Mouse (Mus musculus) cerebellum, adult 8-10 months (tissue): ENCODE results near the gene Vwa1.
"Not testable (repeated sequence)": the region's sequence is repeated elsewhere in the genome, so short reads cannot be mapped to it uniquely, and the experiment has no call there.

ENCODE experiments used
- DNase-seq: peaks from one replicate; pipeline ENCODE4 v3.0.0; 2022

Vwa1 gene

GRCm38 (mm10) chr4:155774280-155774754, at the start of gene Vwa1:
Gene Vwa1 (minus strand): TSS chr4:155774698.
- peak; percentile 88 for DNase-seq

GRCm38 (mm10) chr4:155823443-155823842, 48.9 kb upstream of the Vwa1 start:
- no peak for DNase-seq

GRCm38 (mm10) chr4:155821025-155821424, 46.5 kb upstream of the Vwa1 start:
- no peak for DNase-seq

DNA sequence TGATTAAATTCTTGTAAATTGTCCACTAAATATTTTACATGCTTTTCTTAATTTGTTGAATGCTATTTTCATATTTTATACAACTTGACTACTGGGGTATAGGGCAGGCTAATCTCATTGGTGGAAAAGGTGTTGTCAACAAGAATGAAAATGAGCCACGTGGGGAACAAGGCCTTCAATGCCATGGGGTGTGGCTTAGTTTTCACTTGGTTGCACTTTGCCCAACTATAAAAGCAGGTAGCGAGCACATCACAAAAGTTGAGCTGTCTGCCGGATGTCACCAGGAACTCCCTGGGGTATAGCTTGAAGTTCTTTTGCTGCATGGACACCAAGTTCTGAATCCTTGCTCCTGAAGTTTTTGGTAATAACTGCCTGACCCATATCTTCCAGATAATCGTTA, 43.0 kb upstream of the Vwa1 start:
- DNase-seq = no peak

DNA sequence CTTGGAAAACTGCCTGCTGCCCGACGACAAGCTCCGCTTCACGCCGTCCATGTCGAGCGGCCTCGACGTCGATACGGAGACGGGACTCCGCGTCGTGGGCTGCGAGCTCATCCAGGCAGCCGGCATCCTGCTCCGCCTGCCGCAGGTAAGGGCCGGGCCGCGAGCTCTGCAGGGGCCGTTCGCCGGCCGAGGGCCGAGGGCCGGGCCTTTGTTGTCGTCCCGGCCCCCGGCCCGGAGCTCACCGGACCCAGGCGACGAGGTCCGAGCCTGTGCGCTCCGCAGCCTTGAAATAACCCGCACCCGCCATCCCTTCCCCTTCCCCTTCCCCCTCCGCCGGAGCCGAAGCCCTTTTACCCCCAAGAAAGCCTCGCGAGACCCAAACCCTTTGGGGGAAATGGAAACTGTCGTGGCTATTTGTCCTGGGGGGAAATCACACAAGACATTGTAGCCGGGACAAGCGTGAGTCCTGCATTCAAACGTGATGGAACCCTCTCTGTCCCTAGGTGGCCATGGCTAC, 38.2 kb upstream of the Vwa1 start:
- DNase-seq = no peak

DNA sequence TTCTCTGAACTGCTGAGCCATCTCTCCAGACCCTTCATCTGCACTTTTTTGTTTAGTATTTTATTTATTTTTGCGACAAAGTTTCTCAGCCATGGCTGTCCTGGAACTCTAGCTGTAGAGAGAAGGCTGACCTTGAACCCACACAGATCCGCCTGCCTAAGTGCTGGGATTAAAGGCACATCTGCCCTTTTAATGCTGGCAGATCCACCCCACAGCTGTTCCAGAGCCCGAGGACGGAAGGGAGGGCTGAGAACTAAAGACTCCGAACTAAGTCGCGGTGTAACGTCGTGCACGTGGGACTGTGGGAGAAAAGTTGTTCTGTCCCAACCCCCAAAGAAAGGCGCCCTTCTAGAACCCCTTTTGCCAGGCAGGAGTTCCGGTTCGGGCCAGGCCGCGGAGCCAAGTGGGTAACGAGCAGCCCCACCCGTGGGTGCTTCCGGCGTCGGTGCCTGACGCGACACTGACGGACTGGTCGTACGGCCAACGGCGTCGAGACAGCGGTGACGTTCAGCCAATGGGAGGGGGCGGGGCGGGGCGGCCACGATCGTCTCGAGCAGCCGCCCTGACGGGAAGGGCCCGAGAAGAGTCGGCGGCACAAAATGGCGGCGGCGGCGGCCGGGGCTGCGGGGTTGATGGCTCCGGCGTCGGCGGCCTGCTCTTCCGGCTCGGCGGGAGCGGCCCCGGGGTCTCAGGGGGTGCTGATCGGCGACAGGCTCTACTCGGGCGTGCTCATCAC, 37.6 kb upstream of the Vwa1 start, which contains the start of gene Ccnl2:
Ccnl2 (plus strand) TSS at position 561 of the 736 bp plus-strand sequence.
- peak; percentile 85 for DNase-seq

GRCm38 (mm10) chr4:155807841-155808240, 33.3 kb upstream of the Vwa1 start:
- DNase-seq = no peak

DNA sequence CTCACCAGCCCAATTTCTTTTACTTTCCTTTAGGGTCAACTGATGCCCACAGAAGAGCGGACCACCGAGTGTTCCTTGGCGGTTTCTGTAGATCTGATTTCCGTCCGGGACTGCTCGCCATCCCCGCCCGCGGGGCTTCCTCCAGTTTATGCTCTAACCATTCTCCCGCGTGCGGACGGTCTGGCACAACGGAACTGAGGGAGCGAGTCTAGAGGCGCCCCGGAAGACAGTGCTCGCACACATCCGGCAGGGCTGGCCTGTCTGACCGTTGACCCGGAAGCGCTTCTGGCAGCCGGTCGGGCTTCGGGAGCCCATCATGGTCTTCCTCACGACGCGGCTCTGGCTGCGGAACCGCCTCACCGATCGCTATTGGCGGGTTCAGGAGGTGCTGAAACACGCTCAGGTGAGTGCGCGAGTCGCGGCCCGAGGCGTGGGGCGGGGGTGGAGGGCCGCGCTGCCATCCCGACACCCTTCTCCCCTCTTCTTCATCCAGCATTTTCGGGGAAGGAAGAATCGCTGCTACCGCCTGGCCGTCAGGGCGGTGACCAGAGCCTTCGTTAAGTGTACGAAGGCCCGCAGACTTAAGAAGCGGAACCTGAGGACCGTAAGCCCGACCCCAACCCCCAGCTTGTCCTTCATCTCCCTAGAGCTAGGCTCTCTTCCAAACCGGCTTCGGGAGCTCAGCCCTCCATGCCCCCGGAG, 29.0 kb upstream of the Vwa1 start:
- peak; percentile 97 for DNase-seq

GRCm38 (mm10) chr4:155802741-155803339, 28.3 kb upstream of the Vwa1 start, which contains the start of gene Mrpl20:
Gene Mrpl20 (plus strand): TSS chr4:155802878.
- no peak for DNase-seq

DNA sequence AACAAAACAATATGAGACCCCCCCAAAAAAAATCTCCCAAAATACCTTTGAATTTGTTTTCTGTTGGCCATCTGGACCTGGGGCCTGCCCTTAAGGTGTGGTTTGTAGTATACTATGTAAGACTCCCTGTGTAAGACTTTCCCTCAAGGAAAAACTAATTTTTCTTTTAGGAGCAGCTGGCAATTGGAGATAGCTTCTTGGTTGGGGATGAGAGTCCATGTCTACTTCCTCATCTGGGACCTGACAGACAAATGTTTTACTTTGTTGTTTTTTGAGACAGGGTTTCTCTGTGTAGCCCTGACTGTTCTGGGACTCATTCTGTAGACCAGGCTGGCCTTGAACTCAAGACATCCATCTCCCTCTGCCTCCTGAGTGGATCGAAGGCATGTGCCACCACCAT, 27.6 kb upstream of the Vwa1 start:
- no peak for DNase-seq

- DNase-seq = no peak
These were observed 19.2 kb upstream of the Vwa1 start for GRCm38 (mm10) chr4:155793730-155794129.

DNA sequence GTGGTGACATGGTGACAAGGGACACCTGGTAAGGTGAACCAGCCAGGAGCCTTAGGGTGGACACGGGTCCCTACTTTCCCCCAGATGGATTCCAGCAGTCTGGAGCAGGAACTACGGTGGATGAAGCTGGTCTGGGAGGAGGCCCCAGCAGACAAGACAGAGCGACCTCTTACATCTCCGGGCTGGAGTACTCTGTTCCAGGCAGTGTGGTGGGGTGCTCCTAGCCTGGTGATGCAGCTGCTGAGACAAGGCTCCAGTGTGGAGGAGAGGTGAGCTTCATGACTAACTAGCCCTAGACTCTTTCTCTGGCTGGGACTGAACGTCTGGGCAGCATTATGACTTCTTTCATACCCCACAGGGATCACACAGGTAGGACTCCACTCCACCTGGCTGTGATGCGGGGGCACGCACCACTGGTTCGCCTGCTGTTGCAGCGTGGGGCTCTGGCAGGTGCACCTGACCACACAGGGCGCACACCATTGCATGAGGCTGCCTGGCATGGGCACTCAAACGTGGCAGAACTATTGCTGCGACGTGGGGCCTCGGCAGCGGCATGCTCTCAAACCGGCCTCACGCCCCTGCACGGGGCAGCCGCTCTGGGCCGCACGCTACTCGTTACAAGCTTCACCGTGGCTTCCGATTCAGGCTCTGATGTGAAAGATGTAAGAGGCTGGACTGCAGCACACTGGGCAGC, 16.9 kb upstream of the Vwa1 start:
- DNase-seq = no peak

GRCm38 (mm10) chr4:155790650-155791161, 16.2 kb upstream of the Vwa1 start:
- DNase-seq = no peak

- no peak for DNase-seq
These were observed 15.6 kb upstream of the Vwa1 start, which contains the start of gene Ankrd65 for GRCm38 (mm10) chr4:155790021-155790489. Gene Ankrd65 (plus strand): TSS chr4:155790439.

GRCm38 (mm10) chr4:155788833-155789232, 14.3 kb upstream of the Vwa1 start:
- not testable (repeated sequence) for DNase-seq

DNA sequence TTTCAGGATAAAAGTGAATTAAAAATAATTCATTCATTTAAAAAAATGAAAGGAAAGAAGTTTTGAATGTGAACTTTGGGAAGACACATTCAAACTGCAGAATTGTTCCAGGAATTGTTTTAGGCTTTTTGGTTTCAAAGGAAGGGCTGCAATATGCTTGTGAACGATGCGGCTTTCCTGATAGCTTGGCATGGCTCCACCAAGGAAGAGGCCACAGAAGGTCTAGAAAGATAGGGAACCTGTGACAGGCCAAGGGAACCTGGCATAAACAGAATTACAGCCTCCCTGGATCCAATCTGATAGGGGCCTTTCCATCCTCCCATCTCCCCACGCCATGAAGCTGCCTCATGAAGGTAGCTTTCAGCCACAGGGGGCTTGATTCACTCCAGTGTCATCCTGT, 13.8 kb upstream of the Vwa1 start:
- no peak for DNase-seq

DNA sequence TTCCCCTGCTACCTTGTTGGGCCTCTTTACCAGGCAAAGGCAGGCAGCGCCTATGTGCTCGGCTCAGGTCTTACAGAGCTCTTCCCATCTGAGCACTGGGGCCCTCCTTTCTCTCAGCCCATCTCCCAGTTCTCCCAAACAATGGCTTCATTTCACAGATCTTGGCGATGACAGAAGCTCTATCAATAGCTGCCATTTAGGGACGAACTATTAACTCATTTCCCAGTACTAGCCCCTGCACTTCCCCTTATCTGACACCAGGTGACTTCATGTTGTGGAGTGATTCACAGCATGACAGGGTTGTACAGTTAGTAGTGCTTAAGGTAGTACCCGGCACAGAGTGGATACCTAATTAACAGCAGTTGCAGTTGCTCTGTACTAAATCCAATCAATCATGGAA, 11.3 kb upstream of the Vwa1 start, which contains the start of gene Tmem88b:
Tmem88b (minus strand) TSS at position 56 of the 400 bp plus-strand sequence.
- DNase-seq = no peak

DNA sequence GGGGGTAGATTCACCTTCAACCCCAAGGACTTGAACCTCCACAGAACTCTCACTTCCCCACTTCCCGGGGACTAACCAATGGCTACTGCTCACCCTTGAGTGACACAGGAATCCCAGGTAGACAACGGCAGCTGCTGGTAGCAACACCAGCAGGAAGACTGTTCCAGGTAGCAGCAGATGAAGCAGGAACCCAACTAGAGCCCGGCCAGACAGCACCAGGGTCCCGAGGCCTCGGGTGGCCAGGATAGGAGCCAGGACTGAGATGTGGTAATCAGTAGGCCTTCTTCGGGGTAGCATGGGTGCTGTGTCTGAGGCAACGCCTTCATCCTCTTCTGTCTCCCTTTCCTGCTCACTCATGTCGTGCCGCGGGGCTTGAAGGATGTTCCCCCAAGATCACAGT, 10.7 kb upstream of the Vwa1 start:
- DNase-seq = no peak

DNA sequence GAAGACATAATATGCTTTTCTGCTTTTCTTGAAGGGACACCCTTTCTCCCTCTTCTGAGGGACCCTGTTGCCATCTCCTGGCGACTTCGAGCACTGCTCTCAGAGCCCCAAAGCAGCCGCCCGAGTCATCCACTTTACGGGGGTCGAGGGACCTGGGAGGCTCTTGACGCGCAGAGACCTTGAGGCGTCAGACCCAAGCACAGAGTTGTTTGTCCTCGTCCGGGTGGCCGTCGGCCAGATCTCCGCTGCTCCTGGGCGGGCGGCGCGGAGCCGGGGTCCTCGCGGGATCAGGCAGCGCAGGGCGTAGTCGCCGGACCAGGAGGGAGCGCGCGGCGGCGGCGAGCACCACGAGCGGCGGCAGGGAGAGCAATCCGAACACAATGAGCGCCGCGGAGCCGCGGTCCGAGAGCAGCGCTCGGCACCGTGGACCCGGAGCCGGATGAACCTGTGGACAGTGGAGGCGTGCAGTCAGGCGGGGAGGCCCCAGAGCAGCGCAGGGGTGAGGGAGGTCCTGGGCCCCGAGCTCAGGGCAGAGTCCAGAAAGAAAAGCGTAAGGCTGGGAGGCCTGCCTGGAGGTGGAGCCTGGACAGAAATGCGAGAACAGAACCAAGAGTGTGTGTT, 9.7 kb upstream of the Vwa1 start:
- peak; percentile 79 for DNase-seq

DNA sequence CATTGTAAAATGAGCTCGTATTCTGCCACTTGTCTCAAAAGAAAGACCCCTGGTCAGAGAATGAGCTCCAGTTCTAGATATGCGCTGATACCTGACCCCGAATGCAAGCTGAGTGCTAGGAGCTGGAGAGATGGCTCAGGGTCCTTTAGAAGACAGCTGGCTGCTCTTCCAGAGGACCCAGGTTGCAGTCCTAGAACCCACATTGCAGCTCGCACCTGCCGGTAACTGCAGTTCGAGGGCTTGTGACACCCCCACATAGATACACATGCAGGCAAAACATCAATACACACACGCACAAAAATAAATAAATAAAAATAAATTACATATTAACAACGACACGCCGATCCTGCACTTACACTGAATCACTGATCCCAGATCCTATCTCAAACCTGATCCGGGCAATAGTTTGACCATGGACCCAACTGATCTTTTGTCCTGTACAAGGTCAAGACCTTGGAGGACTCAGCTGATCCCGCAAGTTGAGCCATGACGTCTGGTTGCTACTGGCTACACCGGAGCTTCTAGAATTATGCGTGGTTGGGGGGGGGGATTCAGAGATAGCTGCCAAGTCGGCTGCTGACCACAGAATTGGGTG, 9.1 kb upstream of the Vwa1 start:
- peak; percentile 39 for DNase-seq

GRCm38 (mm10) chr4:155780895-155781294, 6.4 kb upstream of the Vwa1 start:
- no peak for DNase-seq
